Mouse (Mus musculus) adrenal gland (tissue): ENCODE measurements around the gene Nfatc3.

Experiments
- intact Hi-C: fragments of 180-260 bp; cut with DNase I; formaldehyde crosslinking; loops from one replicate; pipeline ENCODE4 v1.15.1; 2025

The Nfatc3 gene

GRCm38 (mm10) chr8:106140769-106141168 lies 82.1 kb downstream of the Nfatc3 start:
- intact Hi-C loops, result loop anchor here (2.0 to 10.0 kb wide), 2 partner anchors 58 to 264 kb away; no protein-coding TSS in a partner anchor

- intact Hi-C loops, result loop anchor here (10.0 kb wide), 1 partner anchor 259 kb away; no protein-coding TSS in a partner anchor
Measured at GRCm38 (mm10) chr8:106145331-106145730, 86.7 kb downstream of the Nfatc3 start.

GRCm38 (mm10) chr8:106146014-106146413 lies 87.4 kb downstream of the Nfatc3 start:
- intact Hi-C loops, result loop anchor here (10.0 kb wide), 1 partner anchor 259 kb away; no protein-coding TSS in a partner anchor

DNA sequence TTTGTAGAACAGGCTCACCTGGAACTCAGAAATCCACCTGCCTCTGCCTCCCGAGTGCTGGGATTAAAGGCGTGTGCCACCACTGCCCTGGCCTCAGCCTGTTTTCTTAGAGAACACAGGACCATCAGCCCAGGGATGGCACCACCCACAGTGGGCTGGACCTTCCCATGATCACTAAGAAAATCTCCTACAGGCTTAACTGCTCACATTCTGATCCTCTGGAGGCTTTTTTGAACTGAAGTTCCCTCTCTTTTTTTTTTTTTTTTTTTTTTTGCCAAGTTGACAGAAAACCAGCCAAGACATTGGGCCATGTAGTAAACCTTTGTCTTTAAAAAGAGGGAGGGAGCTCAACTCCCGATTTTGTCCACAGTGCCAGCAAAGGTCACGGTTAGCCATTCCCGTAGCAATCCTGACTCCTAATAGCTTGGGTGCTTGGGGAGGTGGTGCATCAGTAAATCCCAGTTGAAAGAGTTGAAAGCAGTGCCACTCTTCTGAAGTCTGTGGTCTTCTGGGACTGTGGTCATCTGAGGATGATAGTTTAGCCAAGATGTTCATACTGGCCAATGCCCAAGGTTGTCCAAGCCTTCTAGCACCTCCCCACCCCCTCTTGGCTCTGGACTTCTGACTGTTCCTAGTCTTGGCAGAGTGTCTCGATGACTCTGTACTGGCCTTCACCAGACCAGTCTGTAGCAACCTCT lies 89.4 kb downstream of the Nfatc3 start:
- intact Hi-C loops, result loop anchor here (10.0 kb wide), 1 partner anchor 257 kb away; no protein-coding TSS in a partner anchor

- intact Hi-C loops, result loop anchor here (10.0 kb wide), 1 partner anchor 256 kb away; no protein-coding TSS in a partner anchor
Measured at GRCm38 (mm10) chr8:106149025-106149424, 90.4 kb downstream of the Nfatc3 start.

DNA sequence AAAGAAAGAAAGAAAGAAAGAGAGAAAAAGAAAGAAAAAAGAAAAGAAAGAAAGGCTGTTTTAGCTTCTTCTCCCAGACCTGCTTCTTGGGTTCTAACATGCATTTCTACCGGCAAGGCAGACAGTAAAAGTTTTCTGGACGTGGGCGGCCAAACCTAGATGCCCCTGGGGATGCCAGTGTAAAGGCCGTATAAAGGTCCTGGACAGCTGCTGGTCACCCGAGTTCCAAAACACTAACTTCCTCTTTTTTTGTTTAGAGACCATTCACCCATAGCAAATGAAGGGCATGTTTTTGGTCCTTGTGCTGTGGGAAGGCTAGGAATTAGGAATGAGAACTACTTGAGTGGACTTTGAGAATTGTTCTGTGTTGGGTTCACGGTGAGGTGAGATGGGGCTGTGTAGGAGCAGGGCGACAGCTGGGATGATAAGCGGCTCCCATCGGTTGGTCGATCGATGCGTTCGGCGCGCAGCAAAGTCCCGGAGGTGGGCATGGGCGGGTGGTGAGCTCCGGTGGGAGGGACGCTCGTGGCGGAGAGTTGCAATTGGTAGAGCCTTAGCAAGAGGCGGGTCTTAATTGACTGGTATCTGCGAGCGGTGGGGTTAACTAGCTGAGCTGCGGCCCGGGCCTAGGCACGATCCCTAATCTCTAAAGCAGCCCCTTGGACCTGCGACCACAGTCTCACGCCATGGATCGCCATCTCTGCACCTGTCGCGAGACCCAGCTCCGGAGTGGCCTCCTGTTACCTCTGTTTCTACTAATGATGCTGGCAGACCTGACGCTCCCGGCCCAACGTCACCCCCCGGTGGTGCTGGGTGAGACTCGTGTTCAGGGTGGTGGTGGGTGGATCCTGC lies 91.4 kb downstream of the Nfatc3 start, which contains the start of gene Pla2g15:
TSS of gene Pla2g15 (plus strand) at position 599 of the 852 bp plus-strand sequence.
- intact Hi-C loops, result loop anchor here (10.0 kb wide), 1 partner anchor 255 kb away; no protein-coding TSS in a partner anchor

DNA sequence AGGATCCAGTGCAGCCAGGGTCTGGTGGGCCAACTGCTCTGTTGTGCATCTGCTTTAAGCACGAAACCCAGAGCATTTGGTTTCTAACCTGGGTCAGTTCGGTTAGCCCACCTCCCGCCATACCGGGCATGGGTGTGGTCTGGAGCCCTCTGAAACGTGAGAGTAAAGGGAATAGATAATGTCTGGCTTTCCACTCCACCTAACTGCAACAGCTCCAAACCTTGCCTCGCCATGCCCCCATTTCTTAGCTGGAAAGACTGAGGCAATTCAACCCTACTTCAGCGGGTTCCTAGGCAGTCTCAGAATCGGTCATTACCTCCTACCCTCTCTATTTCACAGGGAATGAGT lies 92.0 kb downstream of the Nfatc3 start:
- intact Hi-C loops, result no loop called here

GRCm38 (mm10) chr8:106151041-106151440 lies 92.4 kb downstream of the Nfatc3 start:
- intact Hi-C loops, result no loop called here

GRCm38 (mm10) chr8:106152876-106153275 lies 94.2 kb downstream of the Nfatc3 start:
- intact Hi-C loops, result no loop called here

GRCm38 (mm10) chr8:106157419-106157818 lies 98.8 kb downstream of the Nfatc3 start:
- intact Hi-C loops, result no loop called here

- intact Hi-C loops, result no loop called here
Measured at GRCm38 (mm10) chr8:106158381-106158780, 99.7 kb downstream of the Nfatc3 start.

- intact Hi-C loops, result no loop called here
Measured at GRCm38 (mm10) chr8:106159876-106160275, 101.2 kb downstream of the Nfatc3 start.

GRCm38 (mm10) chr8:106163251-106163650 lies 104.6 kb downstream of the Nfatc3 start:
- intact Hi-C loops, result no loop called here

- intact Hi-C loops, result loop anchor here (2.0 kb wide), 1 partner anchor 33 kb away; no protein-coding TSS in a partner anchor
Measured at GRCm38 (mm10) chr8:106165460-106165859, 106.8 kb downstream of the Nfatc3 start.

DNA sequence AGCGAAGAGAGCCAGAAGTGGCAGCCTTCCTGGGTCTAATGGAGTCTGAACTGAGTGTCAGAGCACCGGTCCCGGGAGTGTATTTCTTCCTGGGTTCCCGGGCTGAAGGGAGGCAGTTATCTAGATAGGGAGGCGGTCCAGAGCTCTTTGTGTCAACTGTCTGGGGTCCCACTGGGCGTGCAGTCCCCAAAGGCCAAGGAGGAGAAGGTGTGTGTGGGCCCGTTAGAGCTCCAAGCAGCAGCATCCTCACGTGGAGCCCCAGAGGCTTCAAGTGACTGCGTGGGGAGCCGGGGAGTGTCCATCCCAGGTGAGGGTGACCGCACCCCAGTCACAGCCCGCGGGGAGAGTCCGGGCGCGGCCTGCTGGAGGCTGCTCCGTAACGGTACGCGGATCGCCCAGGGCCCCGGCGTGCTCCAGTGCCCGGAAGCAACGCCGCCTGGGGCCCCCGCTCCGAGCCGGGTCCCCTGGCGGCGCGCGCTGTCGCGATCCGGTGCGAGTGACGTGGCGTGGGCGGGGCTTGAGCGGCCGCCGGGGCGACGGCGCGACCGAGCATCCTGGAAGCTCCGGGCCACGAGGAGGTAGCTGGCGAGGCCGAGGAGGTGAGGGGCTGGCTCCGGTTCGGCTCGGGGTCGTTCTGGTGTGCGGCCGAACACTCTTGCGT lies 109.8 kb downstream of the Nfatc3 start, which contains the start of gene Slc7a6:
TSS of gene Slc7a6 (plus strand) at position 502 of the 661 bp plus-strand sequence.
- intact Hi-C loops, result no loop called here

- intact Hi-C loops, result no loop called here
Measured at GRCm38 (mm10) chr8:106169017-106169933, 110.6 kb downstream of the Nfatc3 start.

GRCm38 (mm10) chr8:106169934-106170480 lies 111.4 kb downstream of the Nfatc3 start:
- intact Hi-C loops, result no loop called here

DNA sequence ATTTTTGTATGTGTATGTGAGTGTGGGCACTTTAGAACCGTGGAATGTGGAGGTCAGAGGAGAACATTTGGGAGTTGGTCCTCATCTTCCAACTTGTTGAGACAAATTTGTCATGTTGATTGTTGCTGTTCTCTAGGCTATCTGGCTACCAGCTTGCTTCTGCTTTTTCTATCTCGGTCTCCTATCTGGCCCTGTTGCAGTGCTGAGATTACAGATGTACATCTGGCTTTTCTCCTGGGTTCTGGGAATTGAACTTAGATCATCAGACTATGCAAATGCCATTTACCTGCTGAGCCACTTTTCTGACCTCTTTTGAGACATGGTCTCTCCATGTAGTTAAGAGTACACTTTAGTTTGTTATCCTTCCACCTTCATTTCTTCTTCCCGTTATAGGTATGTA lies 114.9 kb downstream of the Nfatc3 start:
- intact Hi-C loops, result no loop called here

DNA sequence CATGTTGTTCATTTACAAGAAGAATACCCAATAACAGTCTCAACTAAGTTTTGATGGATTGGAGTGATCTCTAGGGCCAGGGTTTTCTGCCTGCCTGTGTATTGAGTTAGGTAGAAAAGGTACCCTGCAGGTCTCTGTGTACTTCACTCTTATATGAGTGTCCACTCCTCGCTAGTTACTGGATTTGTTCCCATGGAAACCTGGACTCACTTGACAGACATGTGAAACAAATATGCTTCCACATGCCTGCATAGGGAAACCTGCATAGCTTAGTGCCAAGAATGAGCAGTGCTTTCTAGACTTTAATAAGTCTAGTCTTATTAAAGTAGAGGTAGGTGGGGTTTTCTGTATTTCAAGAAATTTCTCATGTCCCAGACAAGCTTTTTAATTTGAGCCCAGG lies 118.3 kb downstream of the Nfatc3 start:
- intact Hi-C loops, result no loop called here

DNA sequence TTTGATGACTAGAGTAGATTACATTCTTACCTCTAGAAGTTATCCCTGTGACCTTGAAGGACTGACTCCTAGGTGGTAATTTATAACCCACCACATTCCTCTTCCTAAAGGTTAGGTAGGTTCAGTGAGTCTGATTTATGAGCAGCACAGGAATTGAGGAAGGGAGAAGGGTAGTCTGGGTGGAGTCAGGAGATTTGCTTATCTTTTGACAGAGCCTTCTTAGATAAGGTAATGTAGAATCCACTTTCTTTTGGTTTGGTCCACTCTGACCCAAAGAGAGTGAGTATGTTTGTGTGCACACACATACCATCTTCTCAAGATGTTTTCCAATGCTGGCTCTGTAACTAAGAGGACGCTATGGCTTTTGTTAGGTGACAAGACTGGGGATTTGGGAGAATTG lies 119.0 kb downstream of the Nfatc3 start:
- intact Hi-C loops, result no loop called here
